Mouse (Mus musculus): ENCODE measurements around the gene Dpp6.

Gene Dpp6

DNA sequence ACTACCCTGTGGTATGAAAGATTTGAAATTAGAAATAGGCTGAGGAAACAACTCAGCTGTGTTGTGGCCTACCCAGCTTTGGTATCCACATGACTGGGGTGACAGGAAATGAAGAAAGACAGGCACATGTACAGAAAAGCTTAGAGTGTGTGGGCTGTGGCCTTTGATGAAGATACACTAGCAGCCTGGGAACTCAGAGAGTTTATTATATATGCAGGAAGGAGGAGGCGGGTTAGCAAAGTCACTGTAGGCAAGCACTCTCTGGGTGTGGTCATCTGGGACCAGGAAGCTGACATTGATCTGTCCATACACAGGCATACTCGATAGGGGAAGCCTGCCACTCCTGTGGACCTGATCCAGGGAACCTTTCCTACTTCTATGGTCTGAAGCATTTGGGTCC is 487.1 kb downstream of the Dpp6 start:
- no peak for DNase-seq (ENCODE audit: low spot score)

DNA sequence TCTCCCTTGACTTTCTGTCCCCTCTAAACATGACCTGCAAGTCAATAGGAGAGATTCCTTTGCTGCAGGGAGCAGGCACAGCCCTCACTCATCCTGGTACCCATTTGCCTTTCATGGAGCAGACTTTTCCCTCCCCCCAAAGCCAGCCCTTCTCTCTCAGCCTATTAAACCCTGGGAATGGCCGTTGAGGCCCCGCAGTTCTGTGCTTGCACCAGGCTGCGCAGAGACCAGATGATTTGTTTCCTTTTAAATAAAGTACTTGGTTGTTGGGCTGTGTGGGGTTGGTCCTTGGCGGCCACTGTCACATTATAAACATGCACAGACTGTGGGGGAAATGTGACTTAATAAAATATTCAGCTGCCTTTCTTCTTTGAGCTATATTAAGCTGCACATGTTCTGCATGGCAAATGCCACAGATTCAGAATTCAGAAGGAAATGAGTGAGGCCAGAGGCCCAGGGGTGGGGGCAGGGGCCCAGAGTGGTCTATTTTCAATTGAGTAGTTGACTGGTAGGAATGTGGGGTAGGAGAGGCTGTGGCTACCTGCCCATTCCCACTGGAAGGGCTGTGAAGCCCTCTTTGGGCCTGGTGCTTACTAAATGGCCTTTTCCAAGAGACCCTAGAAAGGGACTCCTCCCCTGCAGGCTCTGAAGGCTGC is 489.6 kb downstream of the Dpp6 start:
- DNase-seq (ENCODE audit: low spot score), result no peak

DNA sequence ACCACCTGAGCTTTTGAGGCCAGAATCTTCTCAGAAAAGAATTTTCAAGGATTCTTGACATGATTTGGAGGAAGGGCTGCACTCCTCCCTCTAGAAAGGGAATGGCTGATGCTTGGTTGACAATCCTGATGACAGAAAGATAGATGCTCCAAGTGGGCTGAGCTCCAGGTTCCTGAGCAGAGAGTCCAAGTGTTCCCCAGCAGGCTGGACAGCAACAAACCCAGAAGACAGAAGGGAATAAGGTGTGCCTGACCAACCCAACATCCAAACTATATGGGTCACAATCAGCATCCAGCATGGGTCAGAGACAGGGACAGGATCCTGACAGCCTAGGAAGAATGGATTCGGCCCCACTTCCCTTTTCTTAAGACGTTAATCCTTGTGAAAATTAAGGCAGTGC is 493.2 kb downstream of the Dpp6 start:
- no peak for DNase-seq (ENCODE audit: low spot score)

GRCm38 (mm10) chr5:27316674-27317073 is 499.7 kb downstream of the Dpp6 start:
- no peak for DNase-seq (ENCODE audit: low spot score)

DNA sequence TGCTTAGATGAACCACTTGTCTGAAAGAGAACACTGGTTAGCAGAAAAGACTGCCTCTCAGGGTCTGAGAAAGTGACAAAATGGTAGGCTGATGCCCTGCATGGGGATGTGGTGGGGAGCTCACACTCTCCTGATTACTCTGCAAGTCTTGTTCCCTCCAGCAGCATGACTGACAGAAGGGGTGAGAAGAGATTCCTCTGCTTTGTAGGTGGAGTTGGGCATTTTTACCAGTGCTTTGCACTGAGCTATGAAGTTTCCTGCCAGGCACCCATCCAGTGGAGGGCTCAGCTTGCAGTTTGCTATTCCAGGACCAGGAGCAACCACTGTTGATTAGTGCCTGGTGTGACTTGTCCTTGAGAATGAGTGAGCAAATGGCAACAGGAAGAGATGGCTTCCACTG is 500.3 kb downstream of the Dpp6 start:
- no peak for DNase-seq (ENCODE audit: low spot score)

DNA sequence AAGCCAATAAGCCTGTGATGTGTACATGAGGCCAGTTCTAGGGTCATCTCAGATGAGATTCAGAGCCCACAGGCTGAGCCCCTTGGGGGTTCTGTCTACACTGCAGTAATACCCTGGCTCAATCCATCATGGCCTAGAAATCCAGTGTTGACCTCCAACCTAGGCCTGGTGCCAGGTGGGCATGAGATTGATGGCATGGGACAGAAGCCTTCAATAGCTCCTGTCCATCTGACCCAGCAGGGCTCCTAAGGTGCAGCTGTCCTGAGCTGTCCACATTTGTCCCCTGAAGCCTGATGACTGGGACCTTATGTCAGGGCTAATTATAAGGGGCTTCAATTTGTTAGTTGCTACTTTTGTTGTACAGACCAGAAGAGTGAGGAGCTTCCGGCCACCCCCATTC is 500.8 kb downstream of the Dpp6 start:
- no peak for DNase-seq (ENCODE audit: low spot score)

- no peak for DNase-seq (ENCODE audit: low spot score)
Observed at GRCm38 (mm10) chr5:27319731-27320130, 502.7 kb downstream of the Dpp6 start.

- no peak for DNase-seq (ENCODE audit: low spot score)
Observed at GRCm38 (mm10) chr5:27322895-27323792, 506.1 kb downstream of the Dpp6 start.

DNA sequence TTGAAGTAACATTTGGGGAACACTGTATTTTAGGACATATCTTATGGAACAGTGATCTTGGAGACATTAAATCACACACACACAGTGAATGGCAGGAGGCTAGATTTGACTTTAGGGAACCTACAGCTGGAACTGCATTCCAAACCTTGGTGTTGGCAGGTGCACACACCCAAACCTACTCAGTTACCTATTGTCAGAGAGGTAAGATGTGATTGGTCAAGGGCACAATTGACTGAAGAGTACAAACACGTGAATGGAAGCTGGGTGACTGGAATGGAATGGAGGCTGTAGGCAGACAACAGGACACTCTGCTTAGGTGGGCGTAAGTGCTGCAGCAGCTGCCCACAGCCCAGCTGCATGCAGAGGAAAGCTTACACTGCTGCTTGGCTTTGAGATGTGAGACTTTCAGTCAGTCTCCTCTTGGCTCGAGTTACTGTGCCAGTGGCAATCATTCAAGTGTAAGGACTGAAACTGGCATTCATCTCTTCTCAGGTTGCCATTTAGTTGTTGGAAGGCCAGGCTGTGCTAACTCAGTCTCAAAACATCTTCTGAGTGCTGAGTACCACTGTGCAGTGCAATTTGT is 507.4 kb downstream of the Dpp6 start:
- DNase-seq (ENCODE audit: low spot score), result no peak

DNA sequence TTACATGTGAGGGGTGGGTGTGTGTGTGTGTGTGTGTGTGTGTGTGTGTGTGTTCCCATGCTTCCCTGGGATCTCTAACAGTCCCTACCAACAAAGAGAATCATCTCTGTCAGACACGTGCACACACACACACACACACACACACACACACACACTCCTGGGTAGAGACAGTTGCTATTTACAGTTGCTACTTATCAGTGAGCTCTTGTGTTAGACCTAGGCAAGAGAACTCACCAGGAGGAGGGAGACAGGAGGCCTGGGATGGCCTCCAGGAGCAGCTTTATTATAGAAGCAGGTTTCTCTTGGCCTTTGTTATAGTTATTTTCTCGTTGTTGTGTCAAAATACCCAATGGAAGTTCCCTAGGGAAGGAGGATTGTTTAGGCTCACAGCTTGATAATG is 519.7 kb downstream of the Dpp6 start:
- no peak for DNase-seq (ENCODE audit: low spot score)

- DNase-seq (ENCODE audit: low spot score), result no peak
Observed at GRCm38 (mm10) chr5:27339196-27340030, 522.4 kb downstream of the Dpp6 start.

GRCm38 (mm10) chr5:27342276-27342675 is 525.3 kb downstream of the Dpp6 start:
- DNase-seq (ENCODE audit: low spot score), result no peak

DNA sequence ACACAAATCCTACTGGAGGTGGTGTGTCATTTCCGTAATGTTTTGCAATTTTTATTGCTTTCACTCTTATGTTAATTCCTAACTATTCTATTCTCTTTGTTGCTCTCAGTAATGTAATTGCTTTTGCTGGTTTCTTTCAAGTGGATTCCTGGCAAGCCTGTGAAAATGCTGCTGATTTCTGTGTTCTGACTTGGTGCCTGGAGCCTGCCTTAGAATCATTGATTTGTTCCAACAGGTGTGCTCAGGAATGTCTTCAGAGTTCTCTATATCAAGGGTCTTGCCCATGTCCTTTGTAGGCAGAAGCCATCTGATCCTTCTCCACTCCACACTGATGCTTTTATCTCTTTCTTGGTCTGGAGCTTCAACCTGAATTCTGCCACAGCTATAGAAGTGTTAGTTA is 526.6 kb downstream of the Dpp6 start:
- DNase-seq (ENCODE audit: low spot score), result no peak

DNA sequence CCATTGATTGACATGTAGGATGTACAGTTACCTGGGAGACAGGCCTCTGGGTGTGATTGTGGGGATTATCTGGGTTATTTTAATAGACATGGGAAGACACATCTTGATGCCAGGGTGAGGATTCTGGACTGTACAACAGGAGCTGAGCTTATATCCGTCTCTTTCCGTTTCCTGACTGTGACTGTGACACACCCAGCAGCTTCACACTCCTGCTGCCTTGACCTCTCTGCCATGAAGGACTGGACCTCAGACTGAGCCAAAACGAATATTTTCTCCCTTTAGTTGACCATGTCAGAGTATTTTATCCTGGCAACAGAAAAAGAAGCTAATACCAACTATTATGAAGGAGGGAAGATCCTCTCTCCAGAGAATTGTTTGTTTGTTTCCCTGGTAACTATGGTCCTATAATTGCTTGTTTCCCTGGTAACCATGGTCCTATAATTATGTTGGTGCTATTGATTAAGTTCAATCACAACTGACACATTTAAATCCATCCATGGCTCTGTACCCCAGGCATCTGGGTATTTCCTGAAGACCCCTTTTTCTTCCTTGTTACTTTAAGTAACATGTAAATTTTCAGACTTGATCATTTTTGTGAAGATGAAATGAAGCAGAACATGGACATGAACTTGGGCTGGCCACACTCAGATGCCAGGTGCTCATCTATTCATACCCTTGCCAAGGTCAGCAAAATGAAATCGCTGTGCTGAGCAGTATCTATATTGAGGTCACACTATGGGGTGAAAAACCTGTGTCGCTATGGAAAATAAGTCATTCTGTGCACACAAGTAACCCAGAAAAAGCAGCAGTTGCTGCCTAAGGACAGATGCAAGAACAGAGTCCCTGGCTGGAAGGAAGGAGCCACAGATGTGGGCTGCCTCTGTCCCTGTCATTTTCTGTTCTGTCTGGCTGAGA is 531.4 kb downstream of the Dpp6 start:
- no peak for DNase-seq (ENCODE audit: low spot score)

DNA sequence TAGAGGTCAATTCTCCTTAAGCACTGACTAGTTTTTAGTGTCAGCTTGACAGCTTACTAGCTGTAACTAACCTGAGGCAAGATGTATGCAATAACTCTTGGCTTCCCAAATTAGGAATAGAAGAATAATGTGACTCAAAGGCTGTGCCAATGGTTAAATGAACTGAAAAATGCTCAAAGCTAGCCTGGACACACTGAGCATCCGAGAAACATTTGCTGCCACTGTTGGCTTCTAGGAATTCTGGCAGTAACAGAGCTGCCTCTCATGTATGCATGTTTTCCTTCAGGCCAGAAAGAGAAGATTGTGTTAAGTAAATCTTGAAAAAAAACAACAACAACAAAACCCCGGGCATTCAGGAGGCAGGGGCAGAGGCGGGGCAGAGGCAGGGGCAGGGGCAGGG is 540.6 kb downstream of the Dpp6 start:
- no peak for DNase-seq (ENCODE audit: low spot score)

GRCm38 (mm10) chr5:27365946-27366345 is 548.9 kb downstream of the Dpp6 start:
- DNase-seq (ENCODE audit: low spot score), result no peak

GRCm38 (mm10) chr5:27370814-27371213 is 553.8 kb downstream of the Dpp6 start:
- no peak for DNase-seq (ENCODE audit: low spot score)

- DNase-seq (ENCODE audit: low spot score), result no peak
Observed at GRCm38 (mm10) chr5:27373931-27374330, 556.9 kb downstream of the Dpp6 start.

DNA sequence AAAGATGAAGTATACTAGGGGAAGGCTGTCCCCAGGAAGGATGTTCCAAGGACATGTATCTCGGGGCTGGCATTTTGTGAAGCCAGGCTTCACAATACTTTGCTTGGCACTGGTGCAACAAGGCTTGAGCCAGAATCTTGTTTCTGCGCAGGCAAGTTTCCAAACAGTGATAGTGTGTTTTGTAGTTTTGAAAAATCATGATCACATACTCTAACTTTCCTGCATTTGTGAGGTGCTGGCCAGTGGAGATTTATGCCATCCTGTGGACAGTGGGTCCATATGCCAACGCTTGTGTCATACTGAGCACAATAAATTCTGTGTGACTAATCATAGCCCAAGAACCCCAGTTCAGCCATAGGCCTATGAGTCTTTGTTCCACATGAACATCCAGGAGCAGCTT is 558.8 kb downstream of the Dpp6 start:
- no peak for DNase-seq (ENCODE audit: low spot score)

DNA sequence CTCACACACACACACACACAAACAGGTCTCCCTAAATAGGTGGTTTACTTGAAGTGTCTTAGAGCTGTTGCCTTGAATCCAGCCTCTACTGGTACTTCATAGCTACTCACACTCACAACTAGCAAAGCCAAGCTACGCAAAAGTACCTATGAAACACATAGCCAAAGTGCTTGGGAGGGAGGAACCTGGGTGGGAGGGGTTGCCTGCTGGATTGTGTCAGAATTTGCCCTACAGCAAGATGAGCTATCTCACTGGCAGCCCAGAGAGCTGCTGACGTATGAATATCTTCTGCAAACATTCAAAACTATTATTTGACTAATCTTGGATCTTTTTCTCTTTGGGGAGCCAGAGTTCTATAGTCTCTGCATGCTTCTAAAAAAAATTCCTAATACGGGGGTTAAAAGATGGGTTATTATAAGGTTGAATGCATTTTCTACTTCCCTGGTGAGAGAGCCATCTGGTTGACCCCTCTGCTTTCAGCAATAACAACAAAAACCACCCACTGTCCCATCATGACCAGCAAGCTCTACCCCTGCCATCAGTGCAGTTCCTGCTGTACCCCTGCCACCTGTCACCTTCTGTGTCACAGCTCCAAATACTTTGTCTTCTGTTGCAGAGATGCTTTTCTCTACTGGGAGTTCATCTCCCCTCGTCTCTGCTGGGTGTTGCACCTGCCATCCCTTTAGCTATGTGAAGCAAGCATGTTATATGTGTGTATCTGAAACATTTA is 563.8 kb downstream of the Dpp6 start:
- no peak for DNase-seq (ENCODE audit: low spot score)

DNA sequence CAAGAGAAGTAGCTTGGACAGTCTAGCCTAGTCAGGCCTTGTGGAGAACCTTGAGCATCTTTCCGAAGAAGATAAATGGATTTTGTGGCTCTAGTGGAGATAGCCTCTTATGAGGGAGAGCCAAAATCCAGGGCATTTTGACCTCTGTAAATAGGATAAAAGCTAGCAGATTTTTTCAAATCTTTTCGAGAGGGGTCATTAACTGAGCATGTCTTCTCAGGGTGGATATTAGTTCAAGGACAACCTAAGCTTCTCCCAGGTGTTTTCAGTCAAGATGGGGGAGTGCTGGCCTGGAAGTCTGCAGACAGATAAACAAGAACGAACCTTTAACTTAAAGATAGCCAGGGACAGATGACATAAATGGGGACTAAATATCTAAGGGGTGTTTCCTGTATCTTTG is 581.4 kb downstream of the Dpp6 start:
- DNase-seq (ENCODE audit: low spot score), result no peak

All from yolk sac, embryonic 10.5 days (tissue).